Mouse (Mus musculus): ENCODE measurements around the gene Alkbh6.
A peak's percentile ranks its signal among the peaks of the same experiment; 100 is the strongest.

Alkbh6 gene

GRCm38 (mm10) chr7:30308076-30309005 is at the start of gene Alkbh6:
TSS of gene Alkbh6 (plus strand) at chr7:30308717.
- peak; percentile 64 for DNase-seq (ENCODE audit: low spot score)

GRCm38 (mm10) chr7:30265041-30265440 is 43.5 kb upstream of the Alkbh6 start:
- no peak for DNase-seq (ENCODE audit: low spot score)

GRCm38 (mm10) chr7:30265531-30265930 is 43.0 kb upstream of the Alkbh6 start:
- DNase-seq (ENCODE audit: low spot score), result no peak

GRCm38 (mm10) chr7:30265935-30266334 is 42.6 kb upstream of the Alkbh6 start:
- DNase-seq (ENCODE audit: low spot score), result no peak

- DNase-seq (ENCODE audit: low spot score), result no peak
These were observed 41.7 kb upstream of the Alkbh6 start for GRCm38 (mm10) chr7:30266780-30267179.

- DNase-seq (ENCODE audit: low spot score), result no peak
These were observed 38.9 kb upstream of the Alkbh6 start for GRCm38 (mm10) chr7:30269641-30270040.

GRCm38 (mm10) chr7:30274383-30274782 is 34.1 kb upstream of the Alkbh6 start:
- DNase-seq (ENCODE audit: low spot score), result no peak

GRCm38 (mm10) chr7:30278911-30279310 is 29.6 kb upstream of the Alkbh6 start:
- no peak for DNase-seq (ENCODE audit: low spot score)

GRCm38 (mm10) chr7:30279536-30279935 is 29.0 kb upstream of the Alkbh6 start:
- DNase-seq (ENCODE audit: low spot score), result no peak

GRCm38 (mm10) chr7:30279951-30280669 is 28.4 kb upstream of the Alkbh6 start, which contains the start of the genes Thap8 and Wdr62:
TSS of gene Thap8 (plus strand) at chr7:30280094.
TSS of gene Wdr62 (minus strand) at chr7:30280419.
- DNase-seq (ENCODE audit: low spot score), result peak; percentile 69

- peak; percentile 62 for DNase-seq (ENCODE audit: low spot score)
These were observed 27.8 kb upstream of the Alkbh6 start for GRCm38 (mm10) chr7:30280670-30281138.

- DNase-seq (ENCODE audit: low spot score), result no peak
These were observed 27.0 kb upstream of the Alkbh6 start for GRCm38 (mm10) chr7:30281522-30281921.

- no peak for DNase-seq (ENCODE audit: low spot score)
These were observed 25.8 kb upstream of the Alkbh6 start for GRCm38 (mm10) chr7:30282740-30283139.

- DNase-seq (ENCODE audit: low spot score), result no peak
These were observed 21.7 kb upstream of the Alkbh6 start for GRCm38 (mm10) chr7:30286701-30287410.

- DNase-seq (ENCODE audit: low spot score), result no peak
These were observed 20.5 kb upstream of the Alkbh6 start for GRCm38 (mm10) chr7:30288046-30288445.

- no peak for DNase-seq (ENCODE audit: low spot score)
These were observed 19.3 kb upstream of the Alkbh6 start for GRCm38 (mm10) chr7:30289071-30289713.

- DNase-seq (ENCODE audit: low spot score), result no peak
These were observed 18.7 kb upstream of the Alkbh6 start for GRCm38 (mm10) chr7:30289714-30290399.

GRCm38 (mm10) chr7:30291215-30292131 is 17.0 kb upstream of the Alkbh6 start, which contains the start of gene Clip3:
TSS of gene Clip3 (plus strand) at chr7:30291728.
- DNase-seq (ENCODE audit: low spot score), result peak; percentile 40

GRCm38 (mm10) chr7:30293795-30294194 is 14.7 kb upstream of the Alkbh6 start:
- no peak for DNase-seq (ENCODE audit: low spot score)

- no peak for DNase-seq (ENCODE audit: low spot score)
These were observed 14.2 kb upstream of the Alkbh6 start for GRCm38 (mm10) chr7:30294296-30294695.
